Mouse (Mus musculus) neutrophil, adult 59 days (primary cell): Measurements from ENCODE around the gene 1700021F07Rik. TPM values are rescaled to one million over a fixed set of nuclear protein-coding genes. Genes with fewer than 3 reads are reported as not detected.

Experiments
- total RNA-seq, 2 experiments: library from RNA; stranded (reverse); gene quantifications; 1 replicate in 1 of 2; 2 replicates in 1 of 2; pipeline ENCODE4 v1.2.4; 2023

The 1700021F07Rik gene
- total RNA-seq: not detected

DNA sequence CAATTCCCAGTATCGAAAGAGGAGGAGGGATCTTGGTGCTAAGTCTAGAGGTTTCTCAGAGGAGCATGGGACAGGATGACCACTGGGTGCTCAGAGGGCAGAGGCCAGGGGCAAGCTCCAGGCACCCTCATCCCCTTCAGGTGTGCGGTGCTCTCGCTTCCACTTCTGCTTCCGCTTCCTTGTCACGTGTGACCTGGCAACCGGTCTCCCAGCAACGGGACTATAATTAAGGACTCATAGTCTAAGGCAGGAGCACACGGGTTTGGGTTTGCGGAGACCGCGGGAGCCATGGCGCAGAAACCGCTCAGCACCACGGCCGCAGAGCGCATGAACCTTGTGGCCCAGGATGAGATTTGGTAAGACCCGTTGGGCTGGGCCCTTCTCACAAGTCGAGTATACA, at the start of gene 1700021F07Rik:
Gene 1700021F07Rik, plus strand, starts transcription at position 211 of the 400 bp plus-strand sequence.

Other genes with a start within 250 kb of the 1700021F07Rik start
- gene Pmepa1, start 246.1 kb upstream of the 1700021F07Rik start, total RNA-seq: under 1 TPM in 1 of 2 experiments, not detected in 1; 0.18 TPM
- gene Ankrd60, start 55.8 kb downstream of the 1700021F07Rik start, total RNA-seq: not detected
- 10 to 100 TPM; 18.3 to 18.5 TPM for gene Rab22a, start 137.2 kb downstream of the 1700021F07Rik start, total RNA-seq
- not detected for gene 1700010B08Rik, start 196.8 kb downstream of the 1700021F07Rik start, total RNA-seq
- 10 to 100 TPM; 40.7 to 42.6 TPM for gene Vapb, start 214.9 kb downstream of the 1700021F07Rik start, total RNA-seq